Mouse (Mus musculus) natural killer cell, adult 2 months (primary cell): ENCODE measurements around the gene Pfdn6.
"Not testable (repeated sequence)": the region's sequence is repeated elsewhere in the genome, so short reads cannot be mapped to it uniquely, and the experiment has no call there.

Experiments used
- DNase-seq, 2 experiments: peaks; one replicate each; pipeline ENCODE4 v3.0.0; 2022; ENCODE audit warnings: low spot score in 2 of 2

Gene Pfdn6

DNA sequence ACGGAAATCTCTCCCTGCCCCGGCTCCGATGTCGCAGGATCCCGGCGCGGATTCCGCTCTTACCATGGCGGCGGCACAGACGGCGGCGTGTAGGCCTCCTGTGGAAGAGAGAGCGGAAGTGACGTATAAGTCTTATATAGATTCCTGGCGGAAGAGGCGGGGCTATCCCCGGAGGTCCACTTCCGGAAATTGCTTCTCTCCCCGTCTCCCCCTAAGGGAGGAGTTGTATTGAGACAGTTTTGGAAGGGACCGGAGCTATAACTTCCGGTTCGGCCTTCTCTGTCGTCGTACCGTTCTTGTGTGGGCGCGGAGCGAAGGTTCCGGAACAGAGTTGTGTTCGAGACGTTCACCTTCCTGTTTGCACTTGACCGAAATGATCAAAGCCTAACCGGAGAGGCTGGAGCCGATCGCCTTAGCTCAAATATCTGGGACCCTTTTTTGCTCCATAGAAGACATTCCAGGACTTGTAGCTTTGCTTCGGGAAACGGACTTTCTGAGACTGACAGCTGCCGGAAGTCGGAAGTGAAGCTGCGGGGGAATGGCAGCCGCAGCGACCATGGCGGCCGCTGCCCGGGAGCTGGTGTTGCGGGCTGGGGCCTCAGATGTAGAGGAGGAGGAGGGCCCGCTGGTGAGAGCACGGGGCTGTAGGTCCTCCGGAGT lies 15.5 kb upstream of the Pfdn6 start, which contains the start of the genes Vps52 and Rps18:
Vps52 (plus strand) TSS at position 258 of the 660 bp plus-strand sequence.
Rps18 (minus strand) TSS at position 447 of the 660 bp plus-strand sequence.
- DNase-seq, result peak; percentile 96 to 97

DNA sequence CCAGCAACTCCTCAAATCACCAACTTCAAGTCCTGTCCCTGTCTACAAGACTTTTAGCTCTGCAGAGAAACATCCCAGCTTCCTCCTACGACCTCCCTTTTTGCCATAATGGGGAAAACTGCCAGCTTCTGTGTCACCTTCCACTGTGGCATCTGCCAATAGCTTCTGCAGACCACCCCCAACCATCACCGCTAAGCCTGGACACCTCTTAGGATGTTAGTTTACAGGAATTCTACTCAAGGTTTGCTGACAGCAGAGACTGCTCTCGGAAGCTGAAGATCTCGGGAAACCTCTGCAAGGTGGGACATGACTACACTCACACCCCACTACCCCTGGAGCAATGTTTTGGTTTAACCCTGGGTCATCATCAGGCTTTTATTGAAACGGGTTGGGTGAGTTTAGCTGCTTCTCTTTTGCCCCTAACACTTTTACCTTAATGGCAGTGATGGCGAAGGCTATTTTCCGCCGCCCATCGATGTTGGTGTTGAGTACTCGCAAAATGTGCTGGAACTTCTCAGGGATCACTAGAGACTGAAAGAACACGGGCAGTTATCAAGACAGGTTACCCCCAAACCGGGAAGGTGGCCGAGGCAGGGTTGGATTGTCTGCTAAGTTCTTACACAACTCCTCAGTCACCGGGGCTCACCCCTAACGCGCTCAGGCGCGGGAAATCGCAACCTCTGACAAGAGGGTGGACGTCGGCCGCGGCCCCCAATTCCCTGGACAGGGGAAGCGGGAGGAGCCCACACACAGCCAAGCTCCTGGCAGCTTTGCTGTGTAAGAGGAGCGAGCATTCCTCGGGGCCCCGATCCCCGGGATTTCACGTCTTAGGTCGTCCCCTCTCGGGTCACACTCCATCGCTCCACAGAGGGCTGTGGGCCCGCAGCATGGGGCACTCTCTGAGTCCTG lies 14.8 kb upstream of the Pfdn6 start:
- no peak for DNase-seq

DNA sequence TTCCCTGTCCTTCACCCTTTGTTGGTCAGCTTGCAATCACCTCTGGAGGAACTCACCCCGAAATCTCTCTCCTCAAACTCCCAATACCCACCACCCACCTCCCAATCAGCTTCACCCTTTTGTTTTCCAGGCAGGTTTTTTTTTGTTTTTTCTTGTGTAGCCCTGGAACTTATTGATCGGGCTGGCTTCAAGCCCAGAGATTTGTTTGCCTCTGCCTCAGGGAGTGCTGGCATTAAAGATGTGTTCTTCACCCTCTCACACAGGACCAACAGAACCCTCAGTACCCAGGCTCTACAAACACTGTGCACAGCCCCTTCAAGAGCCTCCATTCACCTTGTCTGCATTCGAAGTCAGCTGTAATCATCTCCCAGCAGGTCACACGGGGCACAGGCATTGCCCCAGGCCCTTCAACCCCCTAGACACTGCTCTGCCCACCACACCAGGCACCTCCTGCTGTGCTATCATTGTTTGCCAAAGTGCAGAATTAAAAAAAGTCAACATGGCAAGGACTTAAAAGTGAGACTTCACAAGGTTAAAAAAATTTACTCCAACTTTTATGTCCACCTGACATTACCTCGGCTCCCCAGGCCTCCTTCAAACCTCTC lies 13.9 kb upstream of the Pfdn6 start:
- no peak for DNase-seq

DNA sequence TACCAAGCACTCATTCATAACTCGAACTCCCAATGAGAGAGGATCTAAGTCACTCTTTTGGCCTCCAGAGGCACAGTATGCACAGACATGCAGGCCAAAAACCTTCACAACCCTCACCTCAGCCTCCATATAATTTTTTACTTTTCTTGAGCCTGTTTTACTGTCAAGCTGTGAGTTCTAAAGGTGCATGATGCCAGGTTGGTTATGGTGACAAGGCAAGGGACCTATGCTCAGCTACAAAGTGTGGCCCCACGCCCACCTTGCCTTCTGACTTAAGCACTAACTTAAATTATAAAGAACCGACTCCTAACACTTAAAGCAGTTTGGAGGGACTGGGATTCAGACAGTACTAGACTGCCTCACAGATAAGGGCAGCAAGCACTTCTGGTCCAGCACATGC lies 13.2 kb upstream of the Pfdn6 start:
- DNase-seq, result no peak

DNA sequence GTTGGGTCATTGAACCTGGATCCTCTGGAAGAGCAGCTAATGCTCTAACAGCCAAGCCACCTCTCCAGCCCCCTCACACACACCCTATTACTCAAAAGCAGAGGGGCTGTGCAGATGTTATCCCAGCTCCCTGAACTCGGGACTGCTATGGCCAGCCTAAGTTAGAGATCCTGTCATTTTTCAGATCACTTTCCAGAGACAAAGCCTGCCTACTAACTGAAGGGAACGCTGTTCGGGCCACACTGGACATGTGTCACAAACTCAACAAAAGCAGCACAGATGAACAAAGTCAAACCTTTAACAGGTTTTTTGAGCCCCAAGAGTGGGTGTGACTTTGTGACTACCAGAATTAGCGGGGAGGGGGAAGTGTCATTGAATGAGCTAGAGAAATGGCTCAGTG lies 12.7 kb upstream of the Pfdn6 start:
- no peak for DNase-seq

DNA sequence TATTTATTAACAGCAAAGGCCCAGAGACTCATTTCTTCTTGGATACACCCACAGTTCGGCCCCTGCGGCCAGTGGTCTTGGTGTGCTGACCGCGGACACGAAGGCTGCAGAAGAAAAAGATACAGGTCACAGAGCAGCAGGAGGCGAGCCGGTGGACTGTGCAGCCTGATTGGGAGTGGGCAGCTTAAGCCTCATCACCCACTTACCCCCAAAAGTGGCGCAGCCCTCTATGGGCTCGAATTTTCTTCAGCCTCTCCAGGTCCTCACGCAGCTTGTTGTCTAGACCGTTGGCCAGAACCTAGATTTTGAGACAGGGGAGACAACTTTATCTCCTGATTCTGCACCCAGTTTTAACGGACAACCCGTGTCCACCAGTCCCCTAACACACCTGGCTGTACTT lies 11.9 kb upstream of the Pfdn6 start:
- not testable (repeated sequence) for DNase-seq

DNA sequence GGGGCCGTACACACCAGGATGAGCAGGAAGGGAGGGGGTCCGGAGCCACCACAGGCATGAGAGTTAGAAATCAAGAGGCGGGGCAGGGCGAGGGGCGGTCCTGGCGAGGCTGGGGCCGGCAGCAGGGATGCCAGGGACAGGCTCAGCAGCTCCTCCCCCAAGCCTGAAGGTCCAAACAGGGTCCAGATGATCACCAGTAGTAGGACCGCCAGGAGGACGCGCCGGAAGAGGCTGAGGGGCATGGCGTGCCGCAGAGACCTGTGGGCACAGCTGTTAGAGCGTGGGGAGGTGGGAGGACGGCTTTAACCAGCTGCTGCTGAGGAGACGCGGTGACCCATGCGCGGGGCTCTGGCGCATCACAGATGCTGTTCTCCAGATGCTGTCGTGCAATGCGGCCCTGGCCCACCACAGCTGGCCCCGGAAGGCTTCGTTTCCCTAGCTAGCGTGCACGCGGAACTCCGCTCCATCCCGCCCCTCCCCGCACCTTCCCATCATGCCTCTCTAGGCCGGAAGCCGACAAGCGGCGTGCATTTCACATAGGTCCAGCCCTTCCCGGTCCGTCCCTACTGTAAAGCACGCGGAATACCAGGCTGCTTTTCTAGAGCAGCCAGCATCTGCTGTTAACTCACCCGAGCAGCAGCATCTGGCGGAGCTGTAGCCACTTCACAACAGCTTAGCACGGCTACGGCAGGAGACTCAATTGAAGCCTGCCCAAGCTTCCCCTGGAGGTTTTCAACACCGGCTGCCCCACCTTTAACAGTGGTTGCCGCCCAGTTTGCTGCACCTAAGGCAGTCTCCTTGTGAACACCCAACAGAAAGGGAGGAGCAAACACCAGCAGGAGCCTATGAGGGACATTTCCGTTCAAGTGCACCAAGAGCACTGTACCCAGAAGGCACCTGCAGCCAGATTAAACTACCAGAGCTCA lies 11.1 kb upstream of the Pfdn6 start, which contains the start of gene B3galt4:
B3galt4 (minus strand) TSS at position 468 of the 926 bp plus-strand sequence.
- peak; percentile 63 to 67 for DNase-seq

DNA sequence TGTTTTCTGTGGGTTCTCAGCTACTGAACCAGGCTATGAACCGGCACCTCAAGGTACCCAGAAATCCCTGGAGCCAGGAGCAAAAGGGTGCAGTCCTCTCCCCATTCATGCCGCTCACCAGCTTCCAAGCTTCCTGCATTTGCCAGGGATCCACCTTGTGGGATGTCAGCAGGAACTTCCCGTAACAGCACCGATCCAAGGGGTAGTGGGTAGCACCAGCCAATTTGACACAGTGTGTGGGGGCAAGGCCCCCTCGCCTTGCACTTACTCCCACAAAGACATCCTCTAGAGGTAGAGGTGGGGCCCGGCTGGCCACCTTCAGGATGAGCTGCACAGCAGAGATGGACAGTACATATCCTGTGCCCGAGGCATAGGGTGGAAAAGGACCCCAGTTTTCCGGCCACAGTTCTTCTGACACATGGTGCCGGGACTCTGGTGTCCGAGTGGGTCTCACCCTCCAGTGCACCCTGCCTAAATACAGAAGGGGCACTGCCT lies 10.0 kb upstream of the Pfdn6 start:
- no peak for DNase-seq

DNA sequence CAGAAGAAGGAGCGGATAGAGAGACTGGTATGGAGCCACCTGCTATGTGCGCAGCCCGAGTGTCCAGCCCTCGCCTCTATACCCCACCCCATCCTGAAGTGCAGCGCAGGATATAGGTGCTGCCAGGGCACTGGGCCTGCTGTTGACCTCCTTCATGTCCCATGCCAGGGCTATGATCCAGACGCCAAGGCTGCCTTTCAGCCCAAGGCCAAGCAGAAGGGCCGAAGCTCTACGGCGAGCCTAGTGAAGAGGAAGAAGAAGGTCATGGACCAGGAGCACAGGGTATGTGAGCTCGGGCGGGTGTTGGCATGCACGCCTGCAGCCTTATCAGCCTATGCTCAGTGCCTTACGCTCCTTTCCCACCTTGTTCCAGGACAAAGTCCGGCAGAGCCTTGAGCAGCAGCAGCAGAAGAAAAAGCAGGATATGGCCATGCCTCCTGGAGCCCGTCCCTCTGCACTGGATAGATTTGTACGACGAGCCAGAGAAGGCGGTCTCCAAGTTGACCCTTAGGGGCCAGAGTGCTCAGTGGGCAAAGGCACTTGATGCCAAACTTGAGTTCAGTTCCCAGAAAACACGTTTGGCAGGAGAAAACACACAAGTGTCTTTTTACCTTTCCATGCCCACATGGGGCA lies 8.9 kb upstream of the Pfdn6 start:
- no peak for DNase-seq

DNA sequence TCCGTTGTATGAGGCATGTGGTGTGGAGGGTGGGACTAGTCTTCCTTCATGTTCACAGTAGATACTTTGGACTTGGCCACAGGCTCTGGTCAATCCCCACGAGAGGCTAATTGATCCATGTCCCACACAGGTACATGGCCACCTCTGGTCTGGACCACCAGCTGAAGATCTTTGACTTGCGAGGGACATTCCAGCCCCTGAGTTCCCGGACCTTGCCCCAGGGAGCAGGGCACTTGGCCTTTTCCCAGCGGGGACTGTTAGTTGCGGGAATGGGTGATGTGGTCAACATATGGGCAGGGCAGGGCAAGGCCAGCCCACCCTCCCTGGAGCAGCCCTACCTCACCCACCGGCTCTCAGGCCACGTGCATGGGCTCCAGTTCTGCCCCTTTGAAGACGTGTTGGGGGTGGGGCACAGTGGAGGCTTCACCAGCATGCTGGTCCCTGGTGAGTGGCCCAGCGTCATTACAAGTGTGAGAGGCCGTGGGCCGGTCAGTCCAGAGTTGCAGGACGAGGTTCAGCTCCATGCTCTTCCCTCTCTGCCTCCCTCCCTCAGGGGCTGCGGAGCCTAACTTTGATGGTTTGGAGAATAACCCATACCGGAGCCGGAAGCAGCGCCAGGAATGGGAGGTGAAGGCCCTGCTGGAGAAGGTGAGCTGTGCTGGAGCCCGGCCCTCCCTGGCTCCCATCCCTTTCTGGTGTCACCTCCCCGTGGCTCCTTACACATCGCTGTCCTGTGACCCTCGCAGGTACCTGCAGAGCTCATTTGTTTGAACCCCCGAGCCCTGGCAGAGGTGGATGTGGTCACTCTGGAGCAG lies 8.2 kb upstream of the Pfdn6 start:
- no peak for DNase-seq

DNA sequence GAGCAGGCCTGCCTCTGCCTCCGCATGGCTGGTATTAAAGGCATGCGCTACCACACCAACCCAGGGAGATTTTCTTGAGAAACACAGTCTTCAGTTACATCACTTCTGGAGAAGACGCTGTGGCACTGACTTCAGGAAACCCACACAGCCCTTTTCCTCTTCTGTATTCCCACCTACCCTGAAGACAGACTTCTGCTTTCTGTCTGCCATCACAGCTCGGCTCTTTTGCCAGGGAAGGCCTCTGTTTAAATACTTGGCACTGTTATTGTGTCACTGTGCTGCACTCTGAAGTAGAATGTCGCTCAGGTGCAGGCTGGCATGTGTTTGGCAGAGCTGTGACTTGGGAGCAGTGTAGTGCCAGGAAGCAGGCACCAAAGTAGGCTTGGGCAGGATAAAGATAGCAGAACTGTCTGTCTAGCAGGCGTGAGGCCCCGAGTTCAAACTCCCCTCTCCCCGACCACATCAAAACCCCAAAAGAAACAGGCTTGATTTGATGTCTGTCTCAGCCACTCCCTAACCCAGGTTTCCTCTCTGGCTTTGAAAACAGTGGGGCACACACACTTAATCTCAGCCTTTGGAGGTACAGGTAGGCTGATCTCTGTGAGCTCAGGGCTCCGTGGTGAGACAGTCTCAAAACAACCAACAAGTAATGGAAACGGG lies 7.4 kb upstream of the Pfdn6 start:
- no peak for DNase-seq

DNA sequence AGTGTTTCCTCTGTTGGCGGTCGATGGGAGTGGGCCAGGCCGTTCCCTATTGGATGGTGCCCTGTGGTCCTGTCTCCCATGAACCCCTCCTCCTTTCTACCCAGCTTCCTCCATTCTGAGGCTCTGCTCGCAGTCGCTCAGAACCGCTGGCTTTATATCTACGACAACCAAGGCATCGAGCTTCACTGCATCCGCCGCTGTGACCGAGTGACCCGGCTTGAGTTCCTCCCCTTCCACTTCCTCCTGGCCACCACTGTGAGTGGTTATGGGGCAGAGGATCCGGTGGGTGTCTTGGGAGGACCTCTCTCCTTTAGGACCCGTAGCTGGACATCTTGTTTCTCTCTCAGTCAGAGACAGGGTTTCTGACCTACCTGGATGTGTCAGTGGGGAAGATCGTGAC lies 3.3 kb upstream of the Pfdn6 start:
- no peak for DNase-seq

DNA sequence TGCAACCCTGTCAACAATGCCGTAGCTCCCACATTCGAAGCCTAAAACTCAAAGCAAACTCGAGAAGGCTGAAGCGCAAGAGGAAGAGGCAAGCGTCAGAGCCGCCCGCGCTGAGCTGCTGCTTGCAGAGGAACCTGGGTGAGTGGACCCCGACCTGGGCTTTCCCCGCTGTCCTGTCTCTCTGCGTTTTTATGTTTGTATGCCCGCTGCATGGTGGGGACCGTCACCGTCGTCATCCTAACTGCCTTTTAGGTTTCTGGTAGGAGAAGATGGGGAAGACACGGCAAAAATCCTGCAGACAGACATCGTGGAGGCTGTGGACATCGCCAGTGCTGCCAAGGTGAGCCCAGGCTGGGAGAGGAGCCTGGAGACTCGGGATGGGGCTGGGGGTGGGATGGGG lies 1.2 kb upstream of the Pfdn6 start:
- DNase-seq, result no peak

DNA sequence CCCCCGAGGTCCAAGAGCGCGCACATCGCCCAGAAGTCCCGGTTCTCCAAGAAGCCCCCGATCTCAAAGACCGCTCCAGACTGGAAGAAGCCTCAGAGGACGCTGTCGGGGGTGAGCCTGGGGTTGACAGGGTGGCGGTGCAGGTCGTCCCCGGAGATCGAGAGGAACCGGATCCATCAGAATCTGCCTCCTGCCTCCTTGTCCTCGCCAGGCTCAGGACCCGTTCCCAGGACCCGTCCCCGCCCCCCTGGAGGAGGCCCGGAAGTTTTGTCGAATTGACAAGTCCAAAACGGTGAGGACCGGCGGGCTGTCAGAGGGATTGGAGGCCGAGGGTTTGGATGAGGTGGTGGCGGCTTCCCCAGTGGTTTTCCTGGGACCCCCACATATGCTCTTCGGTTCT lies 838 bp upstream of the Pfdn6 start:
- DNase-seq, result no peak

DNA sequence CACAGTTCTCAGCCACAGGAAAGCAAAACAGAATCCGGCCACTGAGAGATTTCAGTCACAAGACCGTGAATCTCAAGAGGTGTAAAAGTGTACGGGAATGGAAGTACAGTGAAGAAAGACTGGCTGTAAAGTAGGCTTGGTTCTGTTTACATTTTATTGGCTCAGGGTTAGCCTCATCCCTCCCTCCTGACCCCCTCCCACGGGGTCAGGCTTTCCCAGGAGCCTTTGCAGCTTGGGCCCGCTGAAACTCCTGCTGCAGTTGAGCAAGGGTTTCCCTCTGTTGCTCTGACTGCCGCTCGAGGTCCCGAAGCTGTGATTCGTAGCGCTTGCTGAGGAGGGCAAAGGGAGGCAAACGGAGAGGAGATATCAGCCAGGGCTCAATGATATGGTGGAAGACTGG lies 1.4 kb downstream of the Pfdn6 start:
- no peak for DNase-seq

DNA sequence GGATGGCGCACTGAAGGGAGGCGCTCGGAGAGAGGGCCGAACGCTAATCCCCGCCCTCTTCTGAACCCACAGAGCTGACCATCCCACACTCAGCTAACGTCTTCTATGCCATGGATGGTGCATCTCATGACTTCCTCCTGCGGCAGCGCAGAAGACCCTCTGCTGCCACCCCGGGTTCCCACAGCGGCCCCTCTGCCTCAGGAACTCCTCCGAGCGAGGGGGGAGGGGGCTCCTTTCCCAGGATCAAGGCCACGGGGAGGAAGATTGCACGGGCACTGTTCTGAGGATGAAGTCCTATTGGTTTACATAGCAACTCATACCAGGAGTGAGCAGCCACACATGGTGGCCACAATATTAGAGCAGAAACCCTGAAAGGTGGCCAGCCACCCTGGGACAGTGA lies 3.1 kb downstream of the Pfdn6 start:
- no peak for DNase-seq

DNA sequence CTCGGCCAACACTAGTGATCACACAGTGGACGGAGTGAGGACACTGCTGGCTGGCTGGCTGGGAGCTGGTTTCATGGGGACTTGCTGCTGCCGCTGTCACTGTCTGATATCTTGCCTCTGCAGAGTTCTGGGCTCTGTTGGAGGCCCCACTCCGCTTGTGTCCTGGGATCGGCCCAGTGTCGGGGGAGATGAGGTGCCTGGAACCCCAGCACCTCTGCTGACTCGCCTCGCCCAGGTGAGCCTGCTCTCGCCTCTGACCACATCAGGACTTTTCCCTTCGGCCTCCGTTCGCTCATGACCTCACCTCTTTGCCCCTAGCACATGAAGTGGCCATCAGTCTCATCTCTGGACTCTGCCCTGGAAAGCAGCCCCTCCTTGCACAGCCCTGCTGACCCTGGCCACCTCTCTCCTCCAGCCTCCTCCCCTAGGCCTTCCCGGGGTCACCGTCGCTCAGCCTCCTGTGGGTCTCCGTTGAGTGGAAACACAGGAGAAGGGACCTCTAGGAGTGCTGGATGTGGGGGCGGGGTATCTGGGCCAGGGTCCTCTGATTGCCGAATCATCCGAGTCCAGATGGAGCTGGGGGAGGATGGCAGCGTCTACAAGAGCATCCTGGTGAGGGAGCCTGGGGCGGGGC lies 4.6 kb downstream of the Pfdn6 start:
- no peak for DNase-seq

DNA sequence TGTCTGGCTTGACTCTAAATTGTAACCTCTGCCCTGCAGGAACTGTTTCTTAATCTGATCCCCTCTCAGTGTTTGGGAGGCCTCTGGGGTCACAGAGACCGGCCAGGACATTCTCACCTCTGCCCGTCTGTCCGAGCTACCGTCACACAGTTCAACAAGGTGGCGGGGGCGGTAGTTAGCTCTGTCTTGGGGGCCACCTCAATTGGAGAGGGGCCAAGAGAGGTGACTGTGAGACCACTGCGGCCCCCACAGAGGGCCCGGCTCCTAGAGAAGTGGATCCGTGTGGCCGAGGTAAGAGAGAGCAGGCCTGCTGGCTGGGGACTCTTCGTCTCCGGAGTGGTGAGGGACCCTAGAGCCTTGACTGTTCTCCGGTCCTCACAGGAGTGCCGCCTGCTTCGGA lies 7.2 kb downstream of the Pfdn6 start:
- DNase-seq, result no peak

DNA sequence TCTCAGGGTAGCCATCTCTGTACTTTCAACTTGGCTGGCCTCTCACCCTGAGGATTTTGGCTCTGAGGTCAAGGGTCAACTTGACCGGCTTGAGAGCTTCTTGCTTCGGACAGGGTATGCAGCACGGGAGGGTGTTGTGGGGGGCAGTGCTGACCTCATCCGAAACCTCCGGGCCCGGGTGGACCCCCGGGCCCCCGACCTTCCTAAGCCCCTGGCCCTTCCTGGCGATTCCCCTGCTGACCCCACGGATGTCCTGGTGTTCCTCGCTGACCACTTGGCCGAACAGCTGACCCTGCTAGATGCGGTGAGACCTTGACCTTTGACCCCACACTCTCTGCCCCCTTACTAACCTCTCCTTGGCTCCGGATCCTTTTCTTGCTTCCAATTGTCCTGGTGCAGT lies 7.7 kb downstream of the Pfdn6 start:
- no peak for DNase-seq
